Mouse (Mus musculus) v-Abl transformed pro-B cells (cell line): ENCODE data around the gene Adh6a.
"Not testable (repeated sequence)": the region's sequence is repeated elsewhere in the genome, so short reads cannot be mapped to it uniquely, and the experiment has no call there.

Source experiments
- in situ Hi-C, 2 experiments: fragments of 400-800 bp; cut with MboI; formaldehyde crosslinking; loops; one replicate each; pipeline ENCODE4 v1.15.1; 2025; ENCODE audit not compliant: unreplicated experiment in 2 of 2

Adh6a gene

GRCm38 (mm10) chr3:138316908-138317472, 3.9 kb downstream of the Adh6a start:
- in situ Hi-C loops, result no loop called here

- in situ Hi-C loops, result no loop called here
Observed at GRCm38 (mm10) chr3:138325001-138325400, 11.9 kb downstream of the Adh6a start.

- in situ Hi-C loops, result no loop called here
Observed at GRCm38 (mm10) chr3:138325466-138325865, 12.4 kb downstream of the Adh6a start.

- in situ Hi-C loops, result no loop called here
Observed at GRCm38 (mm10) chr3:138333910-138334309, 20.8 kb downstream of the Adh6a start.

- in situ Hi-C loops, result no loop called here
Observed at GRCm38 (mm10) chr3:138334320-138334719, 21.2 kb downstream of the Adh6a start.

GRCm38 (mm10) chr3:138335566-138335965, 22.5 kb downstream of the Adh6a start:
- in situ Hi-C loops, result no loop called here

- in situ Hi-C loops, result no loop called here
Observed at GRCm38 (mm10) chr3:138336104-138336754, 23.1 kb downstream of the Adh6a start.

GRCm38 (mm10) chr3:138341471-138341870, 28.4 kb downstream of the Adh6a start, which contains the start of gene Adh6b:
Adh6b (plus strand) TSS chr3:138341775.
- in situ Hi-C loops, result no loop called here

GRCm38 (mm10) chr3:138347041-138347440, 34.0 kb downstream of the Adh6a start:
- in situ Hi-C loops, result no loop called here

GRCm38 (mm10) chr3:138352012-138352809, 39.1 kb downstream of the Adh6a start:
- in situ Hi-C loops, result no loop called here

GRCm38 (mm10) chr3:138358856-138359255, 45.8 kb downstream of the Adh6a start:
- in situ Hi-C loops, result no loop called here

GRCm38 (mm10) chr3:138360721-138361120, 47.6 kb downstream of the Adh6a start:
- in situ Hi-C loops, result no loop called here

GRCm38 (mm10) chr3:138362920-138363319, 49.8 kb downstream of the Adh6a start:
- in situ Hi-C loops, result no loop called here

- in situ Hi-C loops, result no loop called here
Observed at GRCm38 (mm10) chr3:138366181-138366580, 53.1 kb downstream of the Adh6a start.

GRCm38 (mm10) chr3:138369546-138369945, 56.5 kb downstream of the Adh6a start:
- in situ Hi-C loops, result no loop called here

GRCm38 (mm10) chr3:138370289-138370688, 57.2 kb downstream of the Adh6a start:
- in situ Hi-C loops, result not testable (repeated sequence)

- in situ Hi-C loops, result no loop called here
Observed at GRCm38 (mm10) chr3:138373920-138374319, 60.8 kb downstream of the Adh6a start.

GRCm38 (mm10) chr3:138375148-138375547, 62.1 kb downstream of the Adh6a start:
- in situ Hi-C loops, result no loop called here
